Mouse (Mus musculus) monocyte, adult 2 months (primary cell): ENCODE measurements at regions not wholly inside any gene's neighbourhood (a gene's known extent, or its start where the extent isn't known, plus 50 kb on each side); places are given as distances from the start of the nearest gene placed in this dataset.

Experiments used
- DNase-seq, 2 experiments: peaks; one replicate each; pipeline ENCODE4 v3.0.0; 2022; ENCODE audit warnings: low spot score in 2 of 2, low read depth in 1 of 2

DNA sequence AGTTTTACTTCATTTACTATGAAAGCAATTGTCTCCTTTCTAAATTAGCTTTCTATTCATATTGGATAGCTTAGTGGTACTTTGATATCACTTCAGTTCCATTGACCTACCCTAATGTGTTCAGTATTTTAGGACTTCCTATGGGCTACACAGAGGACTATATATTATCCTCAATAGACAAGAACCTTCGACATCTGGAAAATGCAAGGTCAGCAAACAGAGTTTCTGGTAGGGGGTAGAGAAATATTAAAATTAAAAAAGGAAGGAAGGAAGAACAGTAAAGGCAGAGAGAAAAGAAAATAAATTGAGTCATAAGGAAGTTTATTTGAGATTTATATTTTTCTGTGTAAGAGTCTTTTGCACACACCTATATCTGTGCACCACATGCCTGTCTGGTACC lies 107.4 kb upstream of the Insig1 start:
- no peak for DNase-seq

DNA sequence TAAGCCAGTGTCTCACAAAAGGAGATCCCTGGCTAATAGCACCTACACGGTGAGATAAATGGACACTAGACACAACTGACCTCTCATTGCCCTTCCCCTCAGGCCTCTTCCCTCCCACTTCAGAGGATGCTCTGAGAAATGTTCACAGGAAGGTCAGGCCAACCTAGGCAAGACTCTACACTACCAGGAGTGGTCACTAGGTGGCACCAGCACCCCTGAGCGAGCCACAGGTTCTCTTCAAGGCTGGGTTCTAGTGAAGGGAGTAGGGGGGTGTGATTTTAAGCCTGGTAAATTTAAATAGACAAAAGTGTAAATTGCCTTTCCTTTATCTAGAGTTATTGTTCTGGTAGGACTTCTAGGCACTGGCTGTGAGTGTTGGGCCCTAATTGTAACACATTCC lies 76.0 kb upstream of the Insig1 start:
- peak in 1 of 2 experiments; percentile 36 for DNase-seq

DNA sequence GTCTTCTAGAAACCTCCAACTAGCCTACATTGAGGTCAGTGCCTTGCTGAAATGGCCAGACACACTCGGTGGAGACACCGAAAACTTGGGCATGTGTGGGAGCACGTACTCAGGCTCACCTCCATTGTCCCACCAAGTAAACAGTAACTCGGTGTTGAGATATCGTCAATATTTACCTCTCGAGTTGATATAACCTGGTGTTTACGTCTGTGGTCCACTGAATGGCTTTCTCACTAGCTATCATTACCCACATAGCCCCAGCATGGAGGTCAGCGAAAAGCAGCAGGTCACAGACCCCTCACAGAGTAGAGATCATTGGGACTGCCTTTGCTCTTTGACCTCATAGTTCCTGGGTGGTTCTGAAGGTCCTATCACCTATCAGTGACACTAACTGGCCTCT lies 73.4 kb upstream of the Insig1 start:
- no peak for DNase-seq

DNA sequence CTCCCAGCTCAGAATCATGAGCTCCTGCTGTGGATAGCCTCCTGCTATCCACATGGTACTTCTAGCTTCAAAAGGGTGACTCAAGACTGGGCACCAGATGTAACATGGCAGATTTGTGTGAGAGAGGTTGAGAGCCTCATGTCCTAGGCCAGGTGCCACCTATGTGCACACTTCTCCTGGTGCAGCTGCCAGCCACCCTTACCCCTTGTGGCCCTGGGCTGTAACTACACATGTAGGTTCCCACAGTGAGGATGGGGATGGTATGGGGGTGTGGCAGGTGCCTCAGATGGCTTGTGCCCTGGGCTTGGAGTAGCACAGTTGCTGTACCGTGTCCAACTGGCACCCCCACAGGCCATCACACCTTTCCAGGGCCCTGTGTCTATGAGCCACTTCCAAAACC lies 68.2 kb upstream of the Insig1 start:
- no peak for DNase-seq

DNA sequence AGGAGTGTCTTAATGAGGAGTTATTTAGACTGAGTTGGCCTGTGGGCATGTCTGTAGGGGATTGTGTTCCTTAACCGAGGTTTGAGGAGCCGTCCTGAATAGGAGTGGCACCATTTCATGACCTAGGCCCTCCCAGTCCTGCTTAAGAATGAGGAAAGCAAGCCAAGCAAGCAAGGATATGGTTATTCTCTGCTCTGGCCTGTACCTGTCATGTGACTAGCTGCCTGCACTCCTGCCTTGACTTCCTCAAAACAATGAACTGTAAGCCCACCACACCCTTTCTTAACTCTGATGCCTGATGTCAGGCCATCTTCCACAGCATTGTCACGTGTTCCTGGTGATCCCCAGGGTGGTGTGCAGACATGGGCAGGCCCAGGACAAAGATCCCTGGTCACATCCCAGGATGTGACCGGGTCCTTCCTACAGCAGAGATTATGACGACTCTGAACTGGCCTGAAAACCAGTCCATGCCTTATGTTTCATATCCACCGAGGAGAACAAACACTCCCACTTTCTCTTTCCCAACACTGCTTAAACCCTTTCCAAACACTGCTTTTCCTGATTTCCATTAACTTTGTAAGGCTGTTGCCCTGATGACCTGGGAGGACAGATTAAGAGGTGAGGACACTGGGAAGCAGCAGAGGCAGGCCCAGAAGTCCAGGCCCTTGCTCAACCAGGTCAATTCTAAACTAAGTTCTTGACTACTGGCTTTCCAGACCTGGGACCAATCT lies 67.2 kb upstream of the Insig1 start:
- peak in 1 of 2 experiments; percentile 29 for DNase-seq

DNA sequence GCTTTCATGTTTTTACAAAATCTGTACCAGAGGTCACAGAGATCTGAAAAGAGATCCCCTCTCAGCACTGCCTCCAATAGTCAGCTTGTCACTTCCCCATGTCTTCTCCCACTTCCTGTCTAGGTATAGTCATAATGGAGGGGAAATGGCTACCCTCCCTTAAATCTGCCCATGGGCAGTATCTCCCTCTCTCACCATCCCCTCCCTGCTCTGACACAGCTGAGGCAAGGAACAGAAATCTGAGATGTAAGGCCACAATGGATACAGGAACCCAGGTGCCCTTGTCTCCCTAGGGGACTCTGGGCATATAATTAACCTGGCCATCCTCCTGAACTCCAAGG lies 66.7 kb upstream of the Insig1 start:
- DNase-seq: no peak

DNA sequence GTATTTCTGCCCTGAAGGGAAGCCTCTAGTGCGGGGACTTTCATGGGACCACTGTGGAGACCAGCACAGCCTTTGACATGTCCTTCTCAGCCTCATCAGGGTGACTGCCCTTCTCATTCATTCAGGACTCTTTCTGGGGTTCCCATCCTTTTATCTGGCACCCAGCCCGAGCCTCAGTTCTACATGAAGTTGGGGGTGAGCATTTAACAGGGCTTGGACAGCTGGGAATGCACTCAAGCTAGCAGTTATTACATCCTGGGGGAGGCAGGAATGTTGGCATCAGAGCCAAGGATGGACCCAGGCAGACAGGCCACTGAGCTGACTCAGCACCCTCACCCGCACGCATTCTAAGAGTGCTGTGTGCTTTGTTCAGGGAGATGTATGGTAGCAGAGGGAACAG lies 61.8 kb upstream of the Insig1 start:
- DNase-seq: no peak

DNA sequence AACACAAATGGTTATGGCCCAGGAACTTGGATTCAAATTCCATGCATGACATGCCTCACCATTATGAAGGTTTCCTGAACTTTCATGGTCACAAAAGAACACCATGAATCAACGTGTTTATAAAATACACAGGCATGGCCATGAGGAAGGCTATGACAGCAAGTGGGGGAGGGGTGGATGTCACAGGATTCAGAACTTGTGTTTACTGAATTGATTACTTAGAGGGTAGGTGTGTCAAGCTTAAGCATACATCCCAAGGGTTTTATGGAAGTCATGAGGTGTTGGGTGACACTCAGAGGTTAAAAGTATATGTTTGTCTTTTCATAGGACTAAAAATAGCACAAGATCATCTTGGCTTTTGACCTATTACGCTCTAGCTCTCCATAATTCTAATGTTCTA lies 61.3 kb upstream of the Insig1 start:
- DNase-seq: no peak

DNA sequence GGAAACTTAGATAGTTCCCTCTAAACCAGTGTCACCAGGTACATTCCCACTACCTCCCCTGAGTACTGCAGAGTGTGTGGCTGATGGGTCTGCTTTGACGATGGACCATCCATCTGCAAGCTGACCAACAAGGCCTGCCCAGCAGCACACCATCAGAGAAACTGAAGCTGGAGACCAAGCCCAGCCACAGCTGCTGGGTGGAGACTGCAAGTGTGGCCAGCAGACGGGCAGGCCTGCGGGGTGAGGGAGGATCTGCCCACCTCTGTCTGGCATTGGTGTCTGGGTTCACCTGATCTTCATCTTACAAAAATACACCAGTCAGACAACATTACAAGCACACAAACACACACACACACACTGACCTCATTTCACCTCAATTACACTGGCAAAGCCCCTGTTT lies 60.6 kb upstream of the Insig1 start:
- no peak for DNase-seq

DNA sequence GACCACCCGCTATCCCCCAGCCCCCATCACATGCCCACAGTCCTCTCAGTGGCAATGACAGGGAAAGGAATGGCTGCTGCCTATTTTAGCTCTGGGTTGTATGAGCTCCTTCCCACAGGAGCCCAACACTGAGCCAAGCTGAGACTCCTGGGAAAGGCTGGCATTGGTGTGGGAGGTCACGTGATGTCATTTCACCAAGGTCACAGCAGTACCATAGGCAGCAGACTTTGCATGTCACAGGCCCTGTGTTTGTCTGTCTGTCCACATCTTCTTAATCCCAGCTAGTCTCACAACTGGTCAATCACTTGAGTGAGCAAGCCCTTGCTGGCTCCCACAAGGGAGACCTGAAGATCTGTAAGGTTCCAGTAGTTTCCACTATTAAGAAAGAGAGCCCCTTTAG lies 58.7 kb upstream of the Insig1 start:
- DNase-seq: no peak

DNA sequence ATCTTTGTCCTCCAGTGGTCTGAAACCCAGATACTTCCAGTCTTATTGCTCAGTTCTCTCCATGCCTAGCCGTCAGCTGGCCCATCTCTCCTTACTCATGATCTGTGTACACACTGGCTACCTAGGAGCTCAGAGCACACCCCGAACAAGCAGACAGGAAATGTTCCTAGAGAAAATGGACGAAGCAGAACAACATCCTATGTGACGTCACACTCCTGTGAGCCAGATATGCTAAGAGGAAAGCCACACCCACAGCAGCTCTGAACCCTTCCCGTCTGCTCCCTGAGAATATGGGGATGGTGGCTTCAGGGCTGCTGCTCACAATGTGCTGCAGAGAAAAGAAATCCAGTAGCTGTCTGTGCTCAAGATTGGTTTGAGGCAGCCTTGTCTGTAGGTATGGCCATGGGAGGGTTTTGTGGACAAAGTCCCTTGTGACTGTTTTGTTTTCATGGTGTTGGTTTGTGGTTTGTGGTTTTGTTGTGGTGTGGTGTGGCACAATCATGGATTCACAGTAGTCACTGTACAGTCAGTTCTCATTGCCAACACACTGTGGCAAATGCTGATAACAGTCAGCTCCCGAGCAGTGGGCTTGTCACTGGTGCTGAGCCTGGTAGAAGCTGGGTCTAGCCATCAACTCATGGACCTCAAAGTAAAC lies 57.4 kb upstream of the Insig1 start:
- DNase-seq: no peak

DNA sequence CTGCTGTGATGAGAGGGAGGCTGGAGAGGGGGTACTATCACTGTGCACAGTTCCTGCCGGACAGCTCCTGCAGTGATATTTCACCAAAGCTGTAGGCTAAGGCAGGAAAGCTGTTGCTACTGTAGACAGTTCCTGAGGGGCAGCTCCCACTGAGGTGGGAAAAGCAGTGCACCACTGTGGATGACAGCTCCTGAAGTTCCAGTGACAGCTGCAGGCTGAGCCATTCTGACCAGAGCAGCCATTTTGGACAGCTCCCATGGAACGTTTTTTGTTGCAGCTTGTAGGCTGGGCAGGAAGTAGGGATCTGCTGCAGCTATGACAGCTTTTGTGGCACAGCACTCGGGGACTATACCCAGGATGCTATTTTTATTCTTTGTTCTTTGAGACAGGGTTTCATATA lies 51.3 kb upstream of the Insig1 start:
- no peak for DNase-seq
